Mouse (Mus musculus): ENCODE measurements at regions not wholly inside any gene's neighbourhood (a gene's known extent, or its start where the extent isn't known, plus 50 kb on each side); places are given as distances from the start of the nearest gene placed in this dataset.

DNA sequence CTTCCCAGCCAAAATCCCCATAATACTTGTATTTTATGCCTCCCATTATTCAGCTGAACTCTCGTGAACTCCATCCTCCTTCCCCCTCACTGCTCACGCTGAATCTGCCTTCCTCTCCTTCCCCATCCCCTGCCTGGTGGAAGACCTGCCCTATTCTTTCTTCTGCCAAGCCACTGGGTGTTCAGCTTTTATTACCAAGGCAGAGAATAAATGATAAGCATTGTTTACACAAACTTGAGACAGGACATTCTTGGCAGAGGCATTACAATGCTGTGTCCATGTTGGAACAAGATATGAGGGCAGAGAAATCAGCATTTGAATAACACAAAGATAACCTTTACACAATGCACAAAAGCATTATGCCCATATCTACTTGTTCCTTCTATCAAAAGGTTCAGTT is 80.2 kb downstream of the Dhrs2 start:
- no peak for DNase-seq (ENCODE audit: low spot score in 2 of 2)

DNA sequence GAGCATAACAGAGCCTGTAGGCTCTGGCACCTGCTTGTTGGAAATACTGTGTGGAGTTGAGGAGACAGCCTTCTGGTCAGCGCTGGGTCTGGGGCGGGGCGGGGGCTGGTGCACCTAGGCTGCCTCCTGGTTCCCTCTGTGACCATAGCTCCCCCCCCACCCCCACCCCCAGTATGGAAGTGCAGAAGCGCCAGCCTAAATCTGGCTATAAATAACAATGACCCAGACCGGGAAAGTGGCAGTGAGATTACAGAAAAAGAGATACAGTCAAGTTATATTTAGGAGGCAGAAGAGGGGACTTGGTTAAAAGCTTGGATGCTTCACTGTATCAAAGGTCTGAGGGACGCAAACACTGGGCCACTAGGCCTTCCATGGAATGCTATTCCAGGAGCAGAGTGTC is 91.8 kb downstream of the Dhrs2 start:
- DNase-seq (ENCODE audit: low spot score in 2 of 2): no peak

DNA sequence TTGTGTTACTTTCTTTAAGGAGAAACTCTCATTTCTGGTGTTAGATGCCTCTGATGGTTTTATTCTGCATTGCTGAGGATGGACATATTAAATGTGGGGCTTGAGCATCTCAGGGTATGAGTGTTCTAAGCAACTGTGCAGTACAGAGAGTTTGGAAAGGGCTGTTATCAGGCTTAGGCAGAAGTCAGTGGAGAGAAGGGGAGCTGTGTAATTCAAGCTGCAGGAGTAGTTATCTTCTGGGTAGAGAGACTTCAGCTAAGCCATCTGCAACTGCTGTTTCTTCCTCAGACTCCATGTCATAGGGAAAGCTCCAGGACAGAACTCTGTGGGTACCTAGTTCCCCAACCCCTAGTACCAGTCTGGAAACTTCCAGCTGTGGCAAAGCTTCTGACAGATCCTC is 102.1 kb downstream of the Dhrs2 start:
- no peak for DNase-seq (ENCODE audit: low spot score in 2 of 2)

DNA sequence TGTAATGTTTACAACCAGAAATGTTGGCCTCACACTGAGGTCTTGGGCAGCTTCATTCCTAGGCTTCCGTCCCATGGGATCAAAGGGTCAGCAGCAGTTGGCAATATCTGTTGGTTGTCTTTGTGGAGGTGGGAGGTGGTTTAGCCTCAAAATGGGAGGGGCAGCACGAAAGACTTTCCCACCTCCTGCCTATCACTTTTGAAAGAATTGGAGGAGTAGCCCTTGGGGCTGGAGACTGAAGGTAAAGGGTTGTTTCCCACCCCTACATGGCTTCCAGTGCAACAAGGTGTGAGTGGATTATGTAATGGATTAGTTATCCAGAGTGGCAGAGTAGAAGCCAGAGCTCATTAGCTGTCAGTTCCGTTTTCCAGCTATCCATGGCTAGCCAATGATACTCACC is 102.5 kb downstream of the Dhrs2 start:
- DNase-seq (ENCODE audit: low spot score in 2 of 2): no peak

DNA sequence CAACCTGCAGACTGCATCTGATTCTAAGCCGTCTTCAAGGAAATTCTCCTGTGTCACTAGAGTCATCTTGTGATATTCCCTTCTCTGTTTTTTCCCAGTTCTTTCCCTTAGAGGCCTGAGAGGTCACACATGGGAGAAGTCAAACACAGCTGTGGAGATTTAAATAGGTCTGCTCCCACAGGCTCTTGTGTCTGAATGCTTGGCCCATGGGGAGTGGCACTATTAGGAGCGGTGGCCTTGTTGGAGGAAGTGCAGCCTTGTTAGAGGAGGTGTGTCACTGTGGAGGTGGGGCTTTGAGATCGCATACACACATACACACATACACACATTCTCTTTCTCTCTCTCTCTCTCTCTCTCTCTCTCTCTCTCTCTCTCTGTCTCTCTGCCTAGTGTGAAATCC is 112.0 kb downstream of the Dhrs2 start:
- DNase-seq (ENCODE audit: low spot score in 2 of 2): no peak

DNA sequence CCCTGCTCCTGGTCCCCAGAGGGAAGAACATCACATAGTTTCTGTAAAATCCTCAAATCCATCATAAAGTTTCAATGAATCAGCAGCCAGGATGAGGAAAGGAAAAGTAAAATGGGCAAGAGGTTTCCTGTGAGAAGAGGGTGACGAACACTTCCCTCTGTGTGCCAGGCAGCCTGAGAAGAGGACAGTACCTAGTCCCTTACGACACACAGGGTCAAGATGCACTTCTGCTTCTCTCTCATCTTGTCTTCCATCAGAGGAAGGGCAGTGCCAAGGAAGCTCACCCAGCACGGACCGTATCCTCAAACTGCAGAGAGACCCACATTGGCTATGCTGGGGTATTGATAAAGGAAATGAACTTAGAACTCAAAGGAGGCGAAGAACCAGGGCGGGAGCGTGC is 112.5 kb downstream of the Dhrs2 start:
- DNase-seq (ENCODE audit: low spot score in 2 of 2): no peak

DNA sequence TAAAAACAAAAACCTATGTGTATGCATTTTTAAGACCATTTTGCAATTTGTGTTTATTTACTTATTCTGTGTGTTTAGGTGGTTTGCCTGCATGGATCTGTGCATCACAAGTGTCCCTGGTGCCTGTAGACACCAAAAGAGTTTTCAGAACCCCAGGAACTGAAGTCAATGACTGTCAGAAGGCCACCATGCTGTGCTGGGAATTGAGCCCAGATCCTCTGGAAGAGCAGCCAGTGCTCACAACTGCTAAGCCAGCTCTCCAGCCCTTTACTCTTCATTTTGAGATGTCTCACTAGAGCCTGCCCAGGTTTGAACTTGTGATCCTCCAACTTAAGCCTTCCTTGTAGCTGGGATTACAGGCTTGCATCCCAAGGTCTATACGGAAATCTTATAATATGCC is 113.8 kb downstream of the Dhrs2 start:
- no peak for DNase-seq (ENCODE audit: low spot score in 2 of 2)

DNA sequence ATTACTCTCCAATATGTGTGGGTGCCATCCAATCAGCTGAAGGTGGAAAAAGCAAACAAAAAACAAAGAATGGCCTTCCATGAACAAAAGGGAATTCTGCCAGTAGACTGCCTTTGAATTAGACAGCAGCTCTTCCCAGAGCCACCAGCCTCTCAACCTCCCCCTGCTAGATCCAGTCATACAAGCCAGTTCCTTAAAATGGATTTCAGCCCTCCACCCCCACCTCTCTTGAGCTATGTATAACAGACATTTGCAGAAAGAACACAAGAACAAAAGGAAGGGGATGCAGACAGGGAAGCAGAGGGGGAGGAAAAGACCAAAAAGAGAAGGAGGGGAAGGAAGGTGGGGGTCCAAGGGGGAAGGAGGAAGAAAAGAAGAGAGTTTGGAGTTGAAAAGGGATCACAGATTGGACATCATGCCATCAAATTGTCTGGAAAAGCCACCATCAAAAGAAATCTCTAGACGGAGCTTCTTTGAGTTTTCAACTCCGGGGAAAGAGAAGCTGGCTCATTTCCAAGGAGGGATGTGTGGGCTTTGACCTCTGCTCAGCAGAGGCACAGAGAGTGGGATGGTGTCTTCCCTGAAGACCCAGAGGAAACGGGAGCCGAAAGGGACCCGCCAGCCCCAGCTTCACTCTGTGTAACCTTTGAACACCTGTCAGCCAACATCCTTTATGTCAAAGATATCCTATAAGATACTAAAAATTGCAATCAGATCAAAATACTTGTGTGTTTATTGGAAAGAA is 114.8 kb downstream of the Dhrs2 start:
- DNase-seq (ENCODE audit: low spot score in 2 of 2): no peak

DNA sequence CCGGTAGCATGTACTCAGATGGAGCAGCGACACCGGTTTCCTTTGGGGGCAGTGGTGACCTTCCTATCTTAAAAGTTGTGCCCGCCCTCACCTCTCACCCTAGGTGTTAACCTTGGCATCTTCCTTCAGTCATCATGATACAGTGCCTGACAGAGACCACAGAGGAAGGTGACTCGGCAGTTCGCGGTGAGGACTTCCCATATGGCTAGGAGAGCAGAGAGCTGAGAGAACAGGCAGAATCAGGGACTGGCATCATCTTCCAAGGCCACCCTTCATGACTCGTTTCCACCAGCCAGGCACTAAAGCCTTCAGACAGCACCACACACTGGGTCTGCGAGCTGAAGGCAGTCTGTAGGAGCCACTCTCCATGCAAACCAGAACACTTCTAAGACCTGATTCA is 116.2 kb downstream of the Dhrs2 start:
- no peak for DNase-seq (ENCODE audit: low spot score in 2 of 2)

DNA sequence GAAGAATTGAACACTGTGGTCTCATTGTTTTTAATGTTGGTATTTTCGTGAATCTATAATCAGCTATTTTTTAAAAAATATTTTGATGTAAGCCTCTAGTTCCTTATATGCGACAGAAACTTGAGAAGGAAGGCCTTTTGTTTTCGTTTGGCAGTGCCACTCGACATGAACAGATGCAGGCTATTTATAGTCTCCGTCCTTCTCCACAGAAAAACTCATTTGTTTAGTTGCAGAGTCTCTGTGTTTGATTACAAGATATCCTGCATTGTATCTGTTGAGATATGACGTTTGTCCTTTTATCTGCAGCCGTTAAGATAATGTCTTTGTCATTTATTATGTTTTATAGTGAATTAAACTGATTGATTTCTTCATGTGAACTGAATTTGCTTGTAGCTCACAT is 116.7 kb downstream of the Dhrs2 start:
- no peak for DNase-seq (ENCODE audit: low spot score in 2 of 2)

DNA sequence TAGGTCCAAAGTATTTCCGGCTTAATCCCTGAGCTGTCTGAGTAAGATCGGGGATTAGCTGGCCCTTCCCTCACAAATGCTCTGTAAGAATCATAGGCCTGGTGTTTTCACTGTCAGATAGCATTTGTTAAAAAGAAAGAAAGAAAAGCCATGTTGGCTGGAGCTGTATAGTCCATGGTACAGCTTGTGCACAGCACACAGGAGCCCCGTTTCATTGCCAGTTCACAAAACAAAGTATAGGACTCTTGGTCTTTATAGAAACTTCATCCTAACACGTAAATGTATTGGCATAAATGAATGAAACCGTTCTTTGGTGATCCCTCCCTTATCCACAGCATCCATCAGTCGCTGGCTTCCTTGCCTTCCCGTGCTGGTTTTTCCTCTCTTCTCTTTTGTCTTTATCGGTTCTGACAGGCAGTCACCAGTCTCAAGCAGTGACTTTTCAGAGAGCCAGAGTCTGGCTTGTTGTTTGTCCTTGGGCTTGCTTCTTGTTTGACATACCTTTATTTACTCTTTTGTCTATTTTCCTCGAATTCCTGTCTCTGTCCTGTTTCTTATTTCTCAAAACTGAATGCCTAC is 117.3 kb downstream of the Dhrs2 start:
- no peak for DNase-seq (ENCODE audit: low spot score in 2 of 2)

DNA sequence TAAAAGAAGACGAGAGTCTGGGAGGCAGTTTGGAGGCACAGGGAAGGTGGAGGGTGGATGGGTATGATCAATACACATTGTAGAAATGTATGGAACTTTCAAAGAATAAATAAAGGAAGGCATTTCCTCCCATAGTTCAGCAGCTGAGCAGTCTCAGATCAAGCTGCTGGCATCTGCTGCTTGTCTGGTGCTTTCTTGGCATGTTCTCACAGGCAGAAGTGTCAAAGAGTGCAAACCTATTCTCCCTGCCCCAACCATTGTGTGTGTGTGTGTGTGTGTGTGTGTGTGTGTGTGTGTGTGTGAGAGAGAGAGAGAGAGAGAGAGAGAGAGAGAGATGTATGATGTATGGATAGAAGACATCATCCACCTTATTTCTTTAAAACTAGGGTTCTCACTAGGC is 121.5 kb downstream of the Dhrs2 start:
- DNase-seq (ENCODE audit: low spot score in 2 of 2): no peak

DNA sequence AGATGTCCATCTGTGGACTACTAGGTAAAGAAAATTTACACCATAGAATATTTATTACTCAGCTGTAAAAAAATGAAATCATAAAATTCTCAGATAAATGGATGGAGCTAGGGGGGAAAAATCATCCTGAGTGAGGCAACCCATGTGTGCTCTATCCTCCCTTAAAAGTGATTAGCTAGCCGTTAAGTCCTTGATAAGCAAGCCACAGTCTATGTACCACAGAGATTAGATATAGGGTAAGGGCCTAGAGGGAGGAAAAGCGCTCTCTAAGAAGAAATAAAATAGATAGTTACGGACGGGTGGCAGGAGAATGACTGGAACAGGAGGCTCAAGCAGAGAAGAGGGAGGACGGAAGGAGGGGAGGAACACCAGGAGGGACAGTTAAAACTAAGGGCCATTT is 122.1 kb downstream of the Dhrs2 start:
- DNase-seq (ENCODE audit: low spot score in 2 of 2): no peak

DNA sequence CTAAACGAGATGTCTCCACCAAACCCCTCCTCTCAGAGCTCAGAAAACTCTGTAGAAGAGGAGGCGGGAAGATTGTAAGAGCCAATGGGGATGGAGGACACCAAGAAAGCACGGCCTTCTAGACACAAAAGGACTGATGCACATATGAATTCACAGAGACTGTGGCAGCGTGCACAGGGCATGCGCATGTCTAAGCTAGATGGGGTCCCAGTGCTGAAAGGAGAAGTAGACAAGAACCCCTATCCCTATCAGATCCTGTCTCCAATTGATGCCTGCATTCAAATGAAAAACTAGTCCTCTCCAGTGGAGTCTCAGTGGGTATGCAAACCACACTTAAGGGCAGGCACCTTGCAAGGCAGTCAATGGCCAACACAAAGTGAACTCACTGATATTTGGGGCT is 123.3 kb downstream of the Dhrs2 start:
- DNase-seq (ENCODE audit: low spot score in 2 of 2): no peak

DNA sequence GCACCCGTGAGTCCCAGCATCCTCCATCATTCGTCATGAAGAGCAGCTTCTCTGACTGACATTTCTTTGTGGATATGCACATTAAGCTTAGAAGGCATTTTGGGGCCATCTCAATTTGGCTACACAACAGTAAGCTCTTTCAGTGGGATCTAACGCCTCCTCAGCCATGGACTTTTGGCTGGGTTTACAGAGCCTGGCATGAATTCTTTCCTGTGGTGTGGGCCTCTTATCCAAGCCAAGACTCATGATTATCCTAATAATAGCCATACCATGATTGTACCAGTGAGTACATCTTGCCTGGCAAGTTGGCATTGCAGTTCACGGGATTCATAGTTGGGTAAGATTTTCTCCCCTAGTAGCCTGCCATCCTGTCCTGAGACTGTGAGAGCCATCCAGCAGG is 126.3 kb downstream of the Dhrs2 start:
- no peak for DNase-seq (ENCODE audit: low spot score in 2 of 2)

DNA sequence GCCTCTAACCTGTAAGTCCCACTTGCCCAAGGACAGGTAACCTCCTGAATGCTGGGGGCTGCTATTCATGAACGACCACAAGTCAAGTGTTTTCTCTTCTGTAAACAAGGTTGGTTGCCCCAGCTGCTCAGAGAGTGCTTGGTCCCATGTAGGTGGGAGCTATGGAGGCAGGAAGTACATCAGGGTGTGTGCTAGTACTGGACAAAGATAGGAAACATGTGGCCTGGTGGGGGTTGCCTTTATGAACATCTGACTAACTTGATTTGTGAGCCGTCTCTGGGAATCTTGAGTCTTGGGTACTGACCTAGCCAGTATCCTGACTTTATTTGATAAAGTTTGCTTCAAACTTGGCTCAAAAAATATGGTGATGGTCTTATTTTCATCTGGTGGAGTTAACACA is 121.3 kb upstream of the Dhrs4 start:
- DNase-seq (ENCODE audit: low spot score in 2 of 2): no peak

DNA sequence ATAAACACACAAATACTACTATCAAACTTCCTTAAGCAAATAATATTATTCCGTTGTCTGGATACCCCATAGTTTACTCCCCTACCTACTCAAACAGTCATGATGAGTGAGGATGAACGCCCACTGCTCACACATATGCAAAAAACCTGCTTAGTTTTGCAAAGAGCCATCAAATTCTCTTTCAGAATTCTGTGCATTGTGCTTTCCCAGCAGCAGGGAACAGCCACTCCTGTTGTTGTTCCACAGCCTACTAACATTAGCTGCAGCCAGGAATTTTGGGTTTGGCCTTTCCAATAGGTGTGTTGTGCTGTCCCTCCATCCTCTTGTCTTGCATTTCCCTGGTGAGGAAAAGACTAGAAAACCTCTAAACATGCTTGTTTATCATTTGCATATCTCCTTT is 120.1 kb upstream of the Dhrs4 start:
- DNase-seq (ENCODE audit: low spot score in 2 of 2): no peak

DNA sequence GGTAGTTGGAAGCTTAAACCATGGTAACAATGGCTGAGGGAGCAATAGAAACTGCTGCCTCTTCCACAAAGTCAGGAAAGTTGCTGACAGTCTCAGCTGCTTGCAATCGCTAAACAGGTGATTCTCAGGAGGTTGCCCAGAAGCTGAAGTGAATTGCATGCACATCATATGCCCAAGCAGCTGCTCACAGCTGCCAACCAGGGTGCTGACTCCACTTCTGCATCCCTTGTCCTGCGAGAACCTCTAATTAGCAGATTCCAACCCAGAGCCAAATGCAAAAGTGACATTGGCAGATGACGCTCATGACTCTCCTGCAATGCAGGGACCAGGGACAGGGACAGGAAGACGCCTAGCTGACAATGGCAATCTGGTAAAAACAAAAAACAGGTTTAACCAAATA is 116.2 kb upstream of the Dhrs4 start:
- no peak for DNase-seq (ENCODE audit: low spot score in 2 of 2)

DNA sequence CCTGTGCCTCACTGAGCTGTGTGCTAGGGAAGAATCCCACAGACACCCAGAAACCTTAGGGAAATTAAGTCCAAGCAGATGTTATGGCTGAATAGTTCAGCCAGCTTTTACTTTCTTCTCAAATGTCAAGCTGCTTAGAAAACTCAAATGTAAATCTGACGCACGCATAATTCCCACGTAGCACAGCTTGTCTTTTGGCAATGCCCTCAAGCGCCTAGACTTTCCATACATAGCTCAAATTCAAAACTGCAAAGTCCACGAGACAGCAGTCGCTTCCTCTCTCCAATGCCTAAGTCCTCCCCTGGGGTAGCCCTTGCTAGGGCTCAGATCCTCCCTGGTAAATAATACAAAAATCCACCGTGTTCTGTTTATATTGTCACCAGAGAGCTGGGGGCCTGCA is 115.8 kb upstream of the Dhrs4 start:
- no peak for DNase-seq (ENCODE audit: low spot score in 2 of 2)

DNA sequence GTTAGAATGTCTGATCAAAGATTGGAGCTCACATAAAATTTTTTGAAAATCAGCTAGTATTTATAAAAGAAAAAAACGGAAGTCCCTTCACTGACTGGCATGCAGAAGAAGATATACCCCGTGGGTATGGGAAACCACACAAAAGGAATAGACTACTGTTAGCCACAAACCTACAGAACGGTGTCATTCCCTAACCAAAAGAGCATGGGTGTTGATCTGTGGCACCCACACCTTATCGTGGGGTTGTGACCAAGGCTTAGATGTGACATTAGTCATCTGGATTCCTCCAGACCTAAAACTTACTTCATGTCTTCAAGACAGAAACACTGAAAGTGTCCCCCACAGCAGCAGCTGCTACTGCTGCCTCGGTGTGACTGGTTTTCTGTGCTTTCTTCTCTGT is 108.2 kb upstream of the Dhrs4 start:
- no peak for DNase-seq (ENCODE audit: low spot score in 2 of 2)

DNA sequence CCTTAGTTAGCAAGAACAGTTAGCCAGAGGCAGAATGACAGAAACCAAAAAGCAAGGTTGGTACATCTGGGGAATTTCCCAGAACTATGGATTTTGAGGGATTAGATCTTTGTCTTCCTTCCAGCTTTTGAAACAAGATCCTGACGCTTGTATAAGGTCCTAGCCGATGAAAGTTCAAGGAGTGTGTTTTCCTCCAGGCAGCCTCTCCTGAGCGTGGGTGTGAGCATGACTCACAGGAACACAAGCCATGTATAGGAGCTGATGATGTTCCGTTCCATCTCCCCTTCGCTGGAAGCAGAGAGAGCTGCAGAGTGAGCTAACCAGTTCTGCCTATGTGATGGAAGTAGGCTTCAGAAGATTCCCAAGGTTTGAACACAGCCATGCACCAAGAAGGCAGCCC is 105.6 kb upstream of the Dhrs4 start:
- DNase-seq (ENCODE audit: low spot score in 2 of 2): no peak

DNA sequence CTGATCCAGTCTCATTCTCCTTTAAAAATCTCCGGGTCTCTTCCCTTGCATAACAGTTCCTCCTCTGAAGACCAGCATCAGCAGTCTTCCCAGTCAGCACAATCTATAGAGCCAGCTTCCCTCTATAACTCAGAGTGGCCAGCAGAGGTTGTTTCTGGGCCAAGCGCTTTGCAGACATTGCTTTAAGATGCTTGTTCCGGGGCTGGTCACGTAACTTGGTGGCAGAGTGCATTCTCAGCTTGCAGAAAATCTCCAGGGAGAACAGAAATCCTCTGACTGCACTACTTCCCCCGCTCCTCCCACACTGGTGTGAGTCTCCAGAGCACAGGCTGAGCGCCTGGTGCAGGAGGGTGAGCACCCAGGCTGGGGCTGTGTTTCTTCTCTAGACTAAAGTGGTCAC is 91.8 kb upstream of the Dhrs4 start:
- no peak for DNase-seq (ENCODE audit: low spot score in 2 of 2)

DNA sequence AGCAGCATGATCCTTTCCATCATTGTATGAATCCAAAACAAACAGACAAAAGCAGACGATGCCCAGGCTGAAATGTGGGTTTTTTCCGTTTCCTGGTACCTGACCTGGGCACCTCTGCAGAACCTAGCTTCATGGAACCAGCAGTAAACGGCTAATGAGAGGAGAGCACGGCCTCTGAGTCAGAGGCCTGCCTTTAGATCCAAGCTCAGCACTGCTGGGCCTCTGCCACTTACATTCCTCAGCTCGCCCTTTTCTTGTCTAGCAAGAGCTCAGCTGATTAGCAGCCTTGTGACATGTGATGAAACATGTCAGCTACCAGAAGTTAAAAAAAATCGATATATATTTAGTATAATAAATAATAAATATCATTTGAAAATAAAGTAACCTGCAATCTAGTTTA is 91.2 kb upstream of the Dhrs4 start:
- no peak for DNase-seq (ENCODE audit: low spot score in 2 of 2)

DNA sequence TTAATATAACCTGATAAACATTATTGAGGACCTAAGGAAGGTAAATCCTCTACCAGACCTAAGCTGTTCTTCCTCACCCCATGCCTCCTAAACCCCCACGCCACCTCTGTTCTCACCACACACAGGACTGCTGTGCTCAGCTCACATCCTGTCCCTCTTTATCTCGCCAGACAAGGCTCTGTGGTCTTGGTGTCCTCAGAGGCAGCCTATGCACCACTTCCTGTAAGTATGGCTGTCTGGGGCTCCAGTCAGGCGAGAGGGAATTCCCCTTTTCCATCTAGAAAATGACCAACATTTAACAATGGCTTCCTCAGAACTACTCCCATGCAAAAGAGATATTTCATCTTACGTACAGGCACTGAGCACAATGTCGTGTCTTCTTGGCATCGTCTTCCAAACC is 86.2 kb upstream of the Dhrs4 start:
- DNase-seq (ENCODE audit: low spot score in 2 of 2): peak; percentile 3 to 5

All from spleen, postnatal 36 days (tissue).